Mouse (Mus musculus) bone marrow, adult 2 months (tissue): ENCODE results near the gene Wdr59. TPM values are rescaled to one million over a fixed set of nuclear protein-coding genes. Genes with fewer than 3 reads are reported as not detected.
"Not testable (repeated sequence)": the region's sequence is repeated elsewhere in the genome, so short reads cannot be mapped to it uniquely, and the experiment has no call there.

Source experiments
- H3K27ac ChIP-seq: fragments of 200-500 bp; 2 replicates; pipeline ENCODE4 v1.5.1; 2012; ENCODE audit warnings: low read depth, mild to moderate bottlenecking, control low read depth, inconsistent platforms, low read length; ENCODE audit not compliant: control insufficient read depth, poor library complexity, insufficient read depth
- H3K4me1 ChIP-seq: fragments of 200-500 bp; 2 replicates; pipeline ENCODE4 v1.6.1; 2011; ENCODE audit warnings: low read length; ENCODE audit not compliant: control insufficient read depth, insufficient read depth
- H3K4me3 ChIP-seq: fragments of 200-500 bp; replicated peaks from 2 replicates; pipeline ENCODE3; 2011; ENCODE audit warnings: mild to moderate bottlenecking, low read depth, low read length, control low read depth; ENCODE audit not compliant: control insufficient read depth
- CTCF ChIP-seq: fragments of 200-500 bp; IDR thresholded peaks from 2 replicates; pipeline ENCODE4 v1.5.1; 2011; ENCODE audit warnings: low read length, control low read depth; ENCODE audit not compliant: control insufficient read depth, insufficient read depth
- POLR2A ChIP-seq: fragments of 200-500 bp; IDR thresholded peaks from 2 replicates; pipeline ENCODE4 v1.6.1; 2011; ENCODE audit warnings: low read depth, mild to moderate bottlenecking, control low read depth, low read length, borderline replicate concordance; ENCODE audit not compliant: control insufficient read depth
- WGBS: fragments of 180-500 bp; shearing (Covaris S2); methylation state at CpG from one replicate; pipeline ENCODE4 v1.1.7; 2018; 5-methylcytosine and 5-hydroxymethylcytosine counted together
- polyA plus RNA-seq: library from polyadenylated mRNA; stranded (reverse); fragments of >200 nt; gene quantifications from 2 replicates; pipeline ENCODE4 v1.2.4, GENCODE M21; 2011; ENCODE audit warnings: low replicate concordance; ENCODE audit not compliant: missing spikeins, insufficient read depth, insufficient read length

Gene Wdr59
- polyA plus RNA-seq, 1 experiment = 3.9 TPM

DNA sequence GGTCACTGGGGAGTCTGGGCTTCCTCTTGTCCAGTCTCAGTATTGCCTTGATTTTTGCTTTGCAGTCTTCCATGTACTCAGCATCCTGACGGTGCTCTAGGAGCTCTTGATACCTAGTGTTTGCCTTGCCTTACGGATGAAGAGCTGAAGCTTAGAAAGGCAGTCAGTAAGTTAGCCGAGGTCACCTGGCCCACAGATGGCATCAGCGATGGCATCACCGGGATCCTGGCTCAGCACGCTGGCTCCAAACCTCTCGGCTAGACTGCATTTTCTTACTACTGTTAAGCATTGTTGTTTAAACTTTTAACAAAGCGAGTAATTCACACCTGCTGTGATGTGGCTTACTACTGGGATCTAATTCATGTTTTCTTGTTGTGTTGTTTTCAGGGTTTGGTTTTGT is 8.4 kb downstream of the Wdr59 start:
- Histone ChIP-seq H3K27ac (no peak overlapping the region), H3K4me3 (no peak overlapping the region), H3K4me1 (no peaks in the 10 kb centered on the region; the same call in 1 of the 2 replicates)
- whole genome bisulfite sequencing = 88% methylated on average over 8 of the region's 8 CpGs
- TF ChIP-seq POLR2A = no peak
- TF ChIP-seq CTCF = no peak

DNA sequence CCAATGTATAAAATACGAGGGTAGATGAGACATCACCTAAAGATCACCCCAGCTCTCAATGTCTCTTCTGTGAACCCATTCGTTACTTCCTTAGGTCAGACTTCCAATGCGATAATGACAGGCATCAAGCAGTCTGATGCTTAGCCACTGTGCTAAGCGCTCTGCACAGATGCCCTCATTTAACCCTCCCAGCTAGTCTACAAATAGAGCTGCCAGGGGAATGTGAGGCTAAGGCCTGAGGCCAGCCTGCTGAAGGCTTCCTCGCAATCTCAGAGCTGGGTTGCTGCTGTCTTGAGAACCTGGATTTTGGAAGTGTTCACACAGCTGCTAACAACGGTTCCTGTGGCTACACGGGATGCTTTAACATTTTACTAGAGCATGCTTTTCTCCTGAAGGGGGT is 9.0 kb downstream of the Wdr59 start:
- 85% methylated on average over 7 of the region's 7 CpGs for WGBS
- no peak for TF ChIP-seq CTCF
- TF ChIP-seq POLR2A = no peak
- no peak overlapping the region for H3K27ac ChIP-seq
- no peak overlapping the region for H3K4me3 ChIP-seq
- H3K4me1 ChIP-seq = no peaks in the 10 kb centered on the region; the same call in 1 of the 2 replicates

DNA sequence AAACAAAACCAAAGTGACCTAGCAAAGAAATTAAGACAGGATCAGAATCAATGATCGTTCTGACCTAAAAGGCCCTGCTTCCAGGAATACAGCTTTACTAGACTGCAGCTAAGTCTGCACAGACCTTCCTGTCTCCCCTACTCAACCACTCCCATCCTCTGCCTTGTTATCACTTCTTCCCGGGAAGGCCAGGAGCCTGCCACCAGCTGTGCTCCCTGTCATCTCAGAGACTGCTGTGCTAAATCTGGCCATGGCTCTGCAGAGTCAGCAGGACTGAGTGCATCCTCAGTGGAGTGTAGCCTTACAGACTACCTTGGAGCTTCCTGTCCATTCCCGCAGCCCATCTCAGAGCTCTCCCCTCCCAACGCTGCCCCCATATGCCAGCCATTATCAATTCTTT is 11.5 kb downstream of the Wdr59 start:
- Histone ChIP-seq H3K27ac (no peak overlapping the region), H3K4me1 (no peaks in the 10 kb centered on the region; the same call in 1 of the 2 replicates), H3K4me3 (no peak overlapping the region)
- WGBS = 74% methylated on average over 4 of the region's 4 CpGs
- TF ChIP-seq CTCF = no peak
- TF ChIP-seq POLR2A = no peak

DNA sequence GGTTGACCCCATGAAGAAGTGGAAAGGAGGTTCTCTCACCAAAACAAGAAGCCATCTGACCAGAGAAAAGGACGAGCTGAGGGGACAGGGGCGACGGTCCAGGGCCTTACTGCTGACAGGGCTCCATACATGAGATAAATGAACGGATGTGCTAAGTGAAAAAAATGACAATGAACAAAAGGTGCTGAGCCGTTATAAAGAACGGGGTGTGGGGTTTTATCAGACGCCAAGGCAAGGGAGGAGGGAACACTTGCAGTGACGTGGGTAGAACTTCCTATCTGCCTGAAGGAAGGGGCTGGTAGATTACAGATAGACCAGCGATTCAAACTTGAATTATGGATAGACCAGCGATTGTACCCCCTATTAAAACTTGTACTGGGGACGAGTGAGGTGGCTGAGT is 12.6 kb downstream of the Wdr59 start:
- Histone ChIP-seq H3K4me3 (peak overlapping the region; percentile 12), H3K27ac (no peak overlapping the region), H3K4me1 (no peaks in the 10 kb centered on the region; the same call in 1 of the 2 replicates)
- 59% methylated on average over 11 of the region's 11 CpGs for WGBS
- TF ChIP-seq POLR2A (no peak), CTCF (no peak)

DNA sequence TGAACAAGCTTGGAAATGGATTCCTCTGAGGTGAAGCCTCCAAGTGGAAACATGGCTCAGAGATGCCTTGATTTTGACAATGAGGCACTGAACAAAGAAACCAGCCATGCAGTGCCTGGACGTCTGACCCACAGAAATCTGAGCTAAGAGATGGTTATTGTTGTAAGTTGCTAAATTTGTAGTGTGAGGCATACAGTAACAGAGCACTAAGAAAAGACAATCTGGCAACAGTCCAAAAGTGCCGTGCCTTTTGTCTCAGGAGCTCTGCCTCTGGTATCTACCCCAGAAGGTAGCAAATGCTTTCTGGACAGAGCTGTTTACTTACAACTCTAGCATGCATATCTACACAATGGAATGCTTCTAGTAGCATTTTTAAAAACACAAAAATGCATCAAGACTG is 13.3 kb downstream of the Wdr59 start:
- no peak overlapping the region for H3K27ac ChIP-seq
- H3K4me1 ChIP-seq = no peaks in the 10 kb centered on the region; the same call in 1 of the 2 replicates
- no peak overlapping the region for H3K4me3 ChIP-seq
- TF ChIP-seq POLR2A = no peak
- no peak for TF ChIP-seq CTCF
- WGBS = 54% methylated on average over 2 of the region's 2 CpGs

DNA sequence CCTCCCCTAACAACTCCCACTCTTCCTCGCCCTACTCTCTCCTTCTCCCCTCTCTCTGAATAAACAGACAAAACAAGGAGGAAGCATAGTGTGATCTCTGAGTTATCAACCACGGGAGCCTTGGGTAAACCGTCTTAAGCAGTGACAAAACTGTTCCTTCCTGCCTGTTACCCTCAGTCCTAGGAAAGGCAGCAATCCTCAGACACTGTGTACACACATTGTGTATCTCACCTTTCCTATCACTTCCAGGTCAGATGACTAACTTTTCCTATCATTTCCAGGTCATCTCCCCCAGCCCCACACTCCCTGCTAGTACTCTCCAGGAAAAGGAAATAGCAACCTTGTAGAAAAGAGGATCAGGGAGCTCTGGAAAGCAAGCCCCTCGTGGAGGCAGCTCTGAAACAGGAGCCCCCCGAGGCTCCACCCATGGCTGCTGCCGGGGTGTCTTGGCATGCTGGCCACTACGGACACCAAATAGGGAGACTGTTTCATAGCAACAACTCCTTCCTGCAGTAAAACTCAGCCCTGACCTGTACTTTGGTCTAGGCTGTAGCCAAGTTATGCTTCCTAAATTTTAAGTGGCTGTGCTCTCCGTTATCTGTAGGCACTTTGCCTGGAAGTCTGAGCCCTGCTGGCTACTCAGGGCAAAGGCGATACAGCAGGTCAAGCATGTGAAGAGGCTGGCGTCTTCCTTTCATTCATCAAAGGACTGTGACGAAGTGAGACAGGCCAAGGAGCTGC is 20.0 kb downstream of the Wdr59 start:
- 58% methylated on average over 11 of the region's 11 CpGs for WGBS
- TF ChIP-seq CTCF (no peak), POLR2A (no peak)
- H3K4me1 ChIP-seq = no peaks in the 10 kb centered on the region
- no peak overlapping the region for H3K27ac ChIP-seq
- H3K4me3 ChIP-seq = no peak overlapping the region

DNA sequence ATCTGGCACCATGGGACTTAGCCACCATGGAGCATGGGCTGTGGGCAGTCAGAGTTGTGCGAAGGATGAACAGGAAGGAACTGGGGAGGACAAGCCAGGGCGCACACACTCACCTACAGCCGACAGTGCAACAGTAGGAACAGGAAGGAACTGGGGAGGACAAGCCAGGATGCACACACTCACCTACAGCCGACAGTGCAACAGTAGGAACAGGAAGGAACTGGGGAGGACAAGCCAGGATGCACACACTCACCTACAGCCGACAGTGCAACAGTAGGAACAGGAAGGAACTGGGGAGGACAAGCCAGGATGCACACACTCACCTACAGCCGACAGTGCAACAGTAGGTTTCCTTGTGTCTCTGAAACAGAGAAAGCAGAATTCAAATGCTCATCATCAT is 23.6 kb downstream of the Wdr59 start:
- WGBS = 11% methylated on average over 6 of the region's 6 CpGs
- not testable (repeated sequence) for H3K4me3 ChIP-seq, H3K4me1 ChIP-seq, H3K27ac ChIP-seq

DNA sequence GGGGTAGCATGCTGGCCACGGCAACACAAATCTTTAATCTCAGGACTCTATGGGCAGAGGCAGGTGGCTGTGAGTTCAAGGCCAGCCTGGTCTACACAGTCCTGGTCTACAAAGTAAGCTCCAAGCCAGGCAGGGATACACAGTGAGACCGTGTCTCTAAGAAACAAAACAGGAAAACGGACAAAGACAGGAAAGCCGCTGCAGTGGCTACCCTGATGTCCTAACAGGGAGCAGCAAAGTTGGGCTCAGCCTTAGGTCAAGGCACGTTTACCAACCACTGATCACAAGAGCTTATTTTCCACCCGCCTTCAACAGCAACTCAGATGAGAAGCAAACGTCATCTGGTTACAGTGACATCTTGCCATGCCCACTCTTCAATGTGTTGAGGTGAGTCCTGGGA is 25.6 kb downstream of the Wdr59 start:
- Histone ChIP-seq H3K27ac (no peak overlapping the region), H3K4me3 (no peak overlapping the region), H3K4me1 (no peaks in the 10 kb centered on the region)
- TF ChIP-seq POLR2A = no peak
- no peak for TF ChIP-seq CTCF
- WGBS = 88% methylated on average over 7 of the region's 7 CpGs

DNA sequence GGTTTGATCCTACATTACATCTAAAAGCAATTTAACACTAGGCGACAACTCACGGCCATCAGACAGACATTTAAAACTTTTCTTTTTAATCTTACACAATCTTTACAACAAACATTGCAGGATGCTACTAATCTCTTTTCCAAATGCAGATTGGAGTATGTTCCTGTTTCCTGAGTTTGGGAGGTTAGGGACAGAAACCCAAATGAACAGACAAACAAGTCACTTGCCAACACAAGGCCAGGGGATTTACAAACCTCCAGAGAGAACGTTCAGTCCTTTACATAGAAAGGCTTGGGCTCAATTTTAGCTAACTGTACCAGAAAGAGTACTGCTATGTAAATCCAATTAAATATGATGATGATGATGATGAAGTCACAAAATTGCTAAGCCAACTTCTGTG is 28.7 kb downstream of the Wdr59 start:
- H3K4me3 ChIP-seq = no peak overlapping the region
- TF ChIP-seq CTCF = no peak
- TF ChIP-seq POLR2A = no peak
- no peaks in the 10 kb centered on the region for H3K4me1 ChIP-seq
- WGBS = 89% methylated on average over 3 of the region's 3 CpGs
- H3K27ac ChIP-seq = no peak overlapping the region
